In genomic region chr9:51178297-51178696, GRCm38 (mm10) we compare ENCODE assay signal across 21 mouse cellular contexts. TPM values are rescaled to one million over a fixed set of nuclear protein-coding genes. Genes with fewer than 3 reads are reported as not detected.
DNase-seq lines count a peak whose midpoint lies in the region; TF ChIP-seq lines count a peak whose summit lies in the region.
"Had no signal": no experiment of that assay in that cellular context is flagged by ENCODE, and none has a peak within 500 bp of the region (broad histone marks: within the 10 kb centered on the region; RNA-seq: fewer than 3 reads in every experiment).

No protein-coding gene starts in this region.

- 95% methylated on average over 1 of the region's 1 CpGs for WGBS in thymus, adult 2 months

- no peak overlapping the region for H3K4me3 ChIP-seq in thymus, adult 2 months (ENCODE audit: control insufficient read depth, insufficient read depth, low read length)
- H3K4me3 ChIP-seq: heart, embryonic 15.5 days; hindbrain, embryonic 10.5 days; midbrain, embryonic 12.5 days had no signal

- no peaks in the 10 kb centered on the region for H3K27me3 ChIP-seq in thymus, adult 2 months (ENCODE audit: control insufficient read depth, insufficient read depth, low read length)
- H3K27me3 ChIP-seq: heart, embryonic 15.5 days; midbrain, embryonic 12.5 days had no signal

- DNase-seq in layer of hippocampus, adult 11-12 months (ENCODE audit: low spot score), result peak; percentile 13
- no peak for DNase-seq in layer of hippocampus, adult 18-20 months (ENCODE audit: low spot score in 2 of 2)
- DNase-seq in thymus, adult 2 months, result peak; percentile 59
- DNase-seq in thymus, postnatal 0 days (ENCODE audit: low spot score), result no peak
- DNase-seq in naive thymus-derived CD4-positive, alpha-beta T cell, adult 2 months (ENCODE audit: low read depth), result peak; percentile 41
- DNase-seq in thymus, postnatal 4 days, result peak; percentile 68
- DNase-seq in testis, postnatal 10 days (ENCODE audit: low spot score), result no peak
- DNase-seq: cerebellum, adult 11 months; layer of hippocampus, adult 9-11 months; right cerebral cortex, postnatal 25 days had no signal

- peaks cover 16% of the 10 kb centered on the region for H3K4me1 ChIP-seq in thymus, adult 2 months (replicated peaks; ENCODE audit: control insufficient read depth, insufficient read depth, low read length)
- H3K4me1 ChIP-seq: heart, embryonic 15.5 days; hindbrain, embryonic 10.5 days; midbrain, embryonic 12.5 days had no signal

- H3K27ac ChIP-seq in thymus, adult 2 months (ENCODE audit: control insufficient read depth, insufficient read depth, low read length), result no peak overlapping the region
- H3K27ac ChIP-seq: heart, embryonic 15.5 days; hindbrain, embryonic 10.5 days; midbrain, embryonic 12.5 days had no signal

- no peak for TF ChIP-seq CTCF in thymus, adult 2 months (IDR thresholded peaks at IDR 0.05; ENCODE audit: borderline replicate concordance, control insufficient read depth, extremely low read depth, insufficient read depth, low read length, poor library complexity)

- H3K36me3 ChIP-seq in thymus, adult 2 months (ENCODE audit: control insufficient read depth, insufficient read depth, low read length), result no peaks in the 10 kb centered on the region
- H3K36me3 ChIP-seq: heart, embryonic 15.5 days; hindbrain, embryonic 10.5 days; midbrain, embryonic 12.5 days had no signal

- no peak for TF ChIP-seq POLR2A in thymus, adult 2 months (IDR thresholded peaks at IDR 0.05; ENCODE audit: control insufficient read depth, extremely low read depth, insufficient read depth, low read length, poor library complexity)

RNA-seq across cellular contexts. Expression of gene Gm32742, which starts 13.0 kb away (rescaled TPM):
- total RNA-seq in layer of hippocampus, adult 18-20 months (2021), result not detected
- 0.93 and 1.2 TPM in 2 replicates for polyA plus RNA-seq in thymus, adult 2 months (2012; rRNA removed)
- polyA plus RNA-seq in thymus, postnatal 0 days (2015; fragmentation: Nextera tagmentation; extraction: Ambion mirVana), result 0.23 and 0.33 TPM in 2 replicates
- total RNA-seq: gastrocnemius, postnatal 4 days had no signal
- polyA plus RNA-seq: forebrain, embryonic 11.5 days; inflammation-experienced regulatory T-cells, adult 6 months; liver, adult 2 months; midbrain, embryonic 12.5 days; neural tube, embryonic 11.5 days had no signal

RNA-seq across cellular contexts. Expression of gene Pou2af1, which starts 35.2 kb away (rescaled TPM):
- total RNA-seq in layer of hippocampus, adult 18-20 months (2021), result under 1 TPM in 1 of 2 experiments, not detected in 1; 0.17 TPM
- polyA plus RNA-seq in thymus, adult 2 months (2012; rRNA removed), result 15.0 and 18.5 TPM in 2 replicates
- 1.6 and 2.0 TPM in 2 replicates for polyA plus RNA-seq in thymus, postnatal 0 days (2015; fragmentation: Nextera tagmentation; extraction: Ambion mirVana)
- total RNA-seq: left cerebral cortex, postnatal 36 days had no signal
- polyA plus RNA-seq: embryonic facial prominence, embryonic 14.5 days; forebrain, embryonic 11.5 days; hindbrain, embryonic 10.5 days; kidney, embryonic 16.5 days; midbrain, embryonic 12.5 days; neural tube, embryonic 11.5 days had no signal

Comparison
In these comparisons a context has a peak if more than half of its experiments do, and no peak if none do; other contexts are left out.
1. DNase-seq: peak in layer of hippocampus, adult 11-12 months (single experiment), thymus, adult 2 months (single experiment), naive thymus-derived CD4-positive, alpha-beta T cell, adult 2 months (single experiment) and thymus, postnatal 4 days (single experiment); none in layer of hippocampus, adult 18-20 months (0 of 2), thymus, postnatal 0 days (single experiment) and testis, postnatal 10 days (single experiment).